In the genomic region with DNA sequence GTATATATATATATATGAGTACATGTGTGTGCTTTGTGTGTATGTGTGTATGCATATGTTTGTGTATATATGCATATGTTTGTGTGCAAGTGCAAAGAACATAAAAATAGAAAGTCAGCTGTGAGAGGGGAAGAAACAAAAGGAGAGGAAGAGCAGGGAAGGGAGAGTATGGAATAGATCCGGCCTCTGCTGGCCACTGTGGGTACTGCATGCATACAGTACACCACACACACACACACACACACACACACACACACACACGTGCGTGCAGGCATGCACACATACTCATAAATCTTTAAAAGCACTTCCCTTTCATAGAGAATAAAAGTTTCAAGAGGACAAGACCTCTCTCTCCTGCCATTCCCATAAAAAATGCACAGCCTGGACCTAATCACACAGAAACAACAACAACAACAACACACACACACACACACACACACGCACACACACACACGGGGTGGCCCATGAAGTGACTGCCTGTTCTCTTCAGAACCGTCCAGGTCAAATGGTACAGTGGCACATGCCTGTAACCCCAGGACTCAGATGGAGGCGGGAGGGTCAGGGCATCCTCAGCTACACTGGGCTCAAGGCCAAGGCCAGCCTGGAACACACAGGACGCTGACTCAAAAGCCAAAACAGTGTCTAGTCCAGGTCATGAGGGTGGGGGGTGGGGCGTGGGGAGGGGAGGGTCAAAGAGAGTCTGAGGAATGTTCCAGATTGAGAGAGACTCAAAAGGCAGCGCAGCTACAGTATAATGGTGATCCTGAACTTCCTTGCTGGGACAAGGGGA, we compare ENCODE assay signal across 19 mouse cellular contexts. TPM values are rescaled to one million over a fixed set of nuclear protein-coding genes. Genes with fewer than 3 reads are reported as not detected.
A peak's percentile ranks its signal among the peaks of the same experiment; 100 is the strongest.
DNase-seq lines count a peak whose midpoint lies in the region; ATAC-seq and TF ChIP-seq lines count a peak whose summit lies in the region.
"Had no signal": no experiment of that assay in that cellular context is flagged by ENCODE, and none has a peak within 500 bp of the region (broad histone marks: within the 10 kb centered on the region; RNA-seq: fewer than 3 reads in every experiment).

No protein-coding gene starts in this region.

- no peak overlapping the region for H3K4me2 ChIP-seq in hindbrain, postnatal 0 days (ENCODE audit: low read depth, low read length)
- H3K4me2 ChIP-seq in hindbrain, embryonic 13.5 days, result no peak overlapping the region
- H3K4me2 ChIP-seq in lung, postnatal 0 days (replicated peaks; ENCODE audit: low read depth, low read length), result no peak overlapping the region
- no peak overlapping the region for H3K4me2 ChIP-seq in kidney, embryonic 14.5 days (replicated peaks; ENCODE audit: low read depth, low read length)
- H3K4me2 ChIP-seq: intestine, embryonic 15.5 days; lung, embryonic 15.5 days had no signal

- TF ChIP-seq CTCF in hindbrain, postnatal 0 days (IDR thresholded peaks at IDR 0.05; ENCODE audit: low read depth), result peak; percentile 76
- TF ChIP-seq CTCF in lung, postnatal 0 days (IDR thresholded peaks at IDR 0.05), result peak; percentile 43
- TF ChIP-seq CTCF in cortical plate, adult 2 months (IDR thresholded peaks at IDR 0.05; ENCODE audit: extremely low read depth, insufficient read depth, low read length), result 0 out of 2 replicates have a peak, but pooled peaks have one; percentile 14

- no peak for DNase-seq in hindbrain, postnatal 0 days (ENCODE audit: low spot score)
- DNase-seq in lung, postnatal 0 days (ENCODE audit: low spot score), result no peak
- no peak for DNase-seq in lung, postnatal 25 days (ENCODE audit: low spot score)
- peak; percentile 75 for DNase-seq in brain, adult 2 months (ENCODE audit: low read depth, low spot score)
- no peak for DNase-seq in embryo, embryonic 11 days
- DNase-seq: adrenal gland, postnatal 25 days; heart, adult 18-20 months had no signal

- WGBS in hindbrain, postnatal 0 days, result 86% methylated on average over 10 of the region's 10 CpGs
- 90% methylated on average over 10 of the region's 10 CpGs for WGBS in hindbrain, embryonic 13.5 days
- WGBS in lung, postnatal 0 days, result 85% methylated on average over 10 of the region's 10 CpGs
- WGBS in kidney, embryonic 14.5 days, result 87% methylated on average over 10 of the region's 10 CpGs

- H3K36me3 ChIP-seq in hindbrain, postnatal 0 days (ENCODE audit: insufficient read depth, low read length), result no peaks in the 10 kb centered on the region
- H3K36me3 ChIP-seq in hindbrain, embryonic 13.5 days, result no peaks in the 10 kb centered on the region
- H3K36me3 ChIP-seq in lung, postnatal 0 days (ENCODE audit: insufficient read depth, low read length), result no peaks in the 10 kb centered on the region
- no peaks in the 10 kb centered on the region for H3K36me3 ChIP-seq in kidney, embryonic 14.5 days (ENCODE audit: control insufficient read depth, insufficient read depth, low read length)
- H3K36me3 ChIP-seq: intestine, embryonic 15.5 days; limb, embryonic 10.5 days; lung, embryonic 15.5 days had no signal

- no peak overlapping the region for H3K27ac ChIP-seq in hindbrain, postnatal 0 days
- H3K27ac ChIP-seq in hindbrain, embryonic 13.5 days, result no peak overlapping the region
- no peak overlapping the region for H3K27ac ChIP-seq in lung, postnatal 0 days (ENCODE audit: low read length)
- no peak overlapping the region for H3K27ac ChIP-seq in cortical plate, adult 2 months (ENCODE audit: insufficient read depth, low read length)
- no peak overlapping the region for H3K27ac ChIP-seq in kidney, embryonic 14.5 days (ENCODE audit: low read depth, low read length)
- H3K27ac ChIP-seq: intestine, embryonic 15.5 days; limb, embryonic 10.5 days; lung, embryonic 15.5 days had no signal

- TF ChIP-seq POLR2A in cortical plate, adult 2 months (IDR thresholded peaks at IDR 0.05; ENCODE audit: extremely low read depth, insufficient read depth, low read length), result no peak

- no peak overlapping the region for H3K4me3 ChIP-seq in hindbrain, postnatal 0 days (ENCODE audit: low read length)
- H3K4me3 ChIP-seq in hindbrain, embryonic 13.5 days, result no peak overlapping the region
- H3K4me3 ChIP-seq in lung, postnatal 0 days (ENCODE audit: low read depth, low read length), result no peak overlapping the region
- no peak overlapping the region for H3K4me3 ChIP-seq in cortical plate, adult 2 months (ENCODE audit: insufficient read depth, low read length)
- no peak overlapping the region for H3K4me3 ChIP-seq in kidney, embryonic 14.5 days (ENCODE audit: low read length)
- H3K4me3 ChIP-seq: erythroblast, embryonic 14.5 days; intestine, embryonic 15.5 days; limb, embryonic 10.5 days; lung, embryonic 15.5 days; myocyte had no signal

- peaks cover 7% of the 10 kb centered on the region; the same call in 1 of the 2 replicates for H3K4me1 ChIP-seq in hindbrain, postnatal 0 days (ENCODE audit: insufficient read depth, low read length)
- H3K4me1 ChIP-seq in hindbrain, embryonic 13.5 days (replicated peaks), result peaks cover 30% of the 10 kb centered on the region
- H3K4me1 ChIP-seq in lung, postnatal 0 days (ENCODE audit: insufficient read depth, low read depth, low read length), result no peaks in the 10 kb centered on the region
- no peaks in the 10 kb centered on the region; the same call in 1 of the 2 replicates for H3K4me1 ChIP-seq in cortical plate, adult 2 months (ENCODE audit: control insufficient read depth, insufficient read depth, low read length)
- H3K4me1 ChIP-seq in kidney, embryonic 14.5 days (ENCODE audit: control insufficient read depth, insufficient read depth, low read length), result no peaks in the 10 kb centered on the region
- H3K4me1 ChIP-seq: intestine, embryonic 15.5 days; lung, embryonic 15.5 days had no signal

- H3K9ac ChIP-seq in hindbrain, postnatal 0 days (replicated peaks; ENCODE audit: low read length), result no peak overlapping the region
- no peak overlapping the region for H3K9ac ChIP-seq in hindbrain, embryonic 13.5 days
- H3K9ac ChIP-seq in lung, postnatal 0 days (replicated peaks; ENCODE audit: low read depth), result no peak overlapping the region
- H3K9ac ChIP-seq in kidney, embryonic 14.5 days (ENCODE audit: low read depth, low read length), result no peak overlapping the region
- H3K9ac ChIP-seq: intestine, embryonic 15.5 days; lung, embryonic 15.5 days had no signal

- no peak for ATAC-seq in hindbrain, postnatal 0 days
- no peak for ATAC-seq in hindbrain, embryonic 13.5 days (ENCODE audit: low FRiP score)
- ATAC-seq in lung, postnatal 0 days, result no peak
- ATAC-seq in kidney, embryonic 14.5 days (ENCODE audit: low FRiP score, low TSS enrichment), result no peak
- ATAC-seq: intestine, embryonic 15.5 days had no signal

- TF ChIP-seq EP300 in lung, postnatal 0 days (IDR thresholded peaks at IDR 0.05), result no peak

- H3K9me3 ChIP-seq in hindbrain, postnatal 0 days (ENCODE audit: low read length), result no peaks in the 10 kb centered on the region
- H3K9me3 ChIP-seq in hindbrain, embryonic 13.5 days, result no peaks in the 10 kb centered on the region
- H3K9me3 ChIP-seq in lung, postnatal 0 days (ENCODE audit: low read length), result no peaks in the 10 kb centered on the region
- no peaks in the 10 kb centered on the region for H3K9me3 ChIP-seq in kidney, embryonic 14.5 days (ENCODE audit: control insufficient read depth, low read length)
- H3K9me3 ChIP-seq: intestine, embryonic 15.5 days; limb, embryonic 10.5 days; lung, embryonic 15.5 days had no signal

- H3K27me3 ChIP-seq in hindbrain, postnatal 0 days (ENCODE audit: insufficient read depth, low read length), result no peaks in the 10 kb centered on the region
- peaks cover 7% of the 10 kb centered on the region for H3K27me3 ChIP-seq in hindbrain, embryonic 13.5 days
- no peaks in the 10 kb centered on the region for H3K27me3 ChIP-seq in lung, postnatal 0 days (replicated peaks; ENCODE audit: insufficient read depth, low read length)
- no peaks in the 10 kb centered on the region for H3K27me3 ChIP-seq in kidney, embryonic 14.5 days (ENCODE audit: control insufficient read depth, insufficient read depth, low read length)
- H3K27me3 ChIP-seq: intestine, embryonic 15.5 days; lung, embryonic 15.5 days had no signal

RNA-seq across cellular contexts. Expression of gene 1700069L16Rik, which starts 2.2 kb away (rescaled TPM):
- total RNA-seq in hindbrain, postnatal 0 days (2014; rRNA removed), result not detected in 2 replicates
- not detected in 2 replicates for polyA plus RNA-seq in hindbrain, postnatal 0 days (2015; fragmentation: Nextera tagmentation; extraction: Ambion mirVana)
- polyA plus RNA-seq in hindbrain, embryonic 13.5 days (2015; fragmentation: Nextera tagmentation; extraction: Ambion mirVana), result not detected in 2 replicates
- not detected in 2 replicates for polyA plus RNA-seq in lung, postnatal 0 days (2015; fragmentation: Nextera tagmentation; extraction: Ambion mirVana)
- polyA plus RNA-seq in cortical plate, adult 2 months (2012; rRNA removed), result not detected in 2 replicates
- polyA plus RNA-seq in kidney, embryonic 14.5 days (2014; fragmentation: Nextera tagmentation; extraction: Ambion mirVana), result not detected in 2 replicates
- total RNA-seq: adrenal gland, postnatal 25 days; heart, adult 18-20 months; heart, postnatal 25 days had no signal
- polyA plus RNA-seq: erythroblast, embryonic 14.5 days; intestine, embryonic 15.5 days; limb, embryonic 10.5 days; lung, embryonic 15.5 days; myocyte; small intestine, adult 2 months; stomach, embryonic 16.5 days; urinary bladder, adult 2 months had no signal

RNA-seq across cellular contexts. Expression of gene Ficd, which starts 13.2 kb away (rescaled TPM):
- total RNA-seq in hindbrain, postnatal 0 days (2014; rRNA removed), result 11.7 and 12.0 TPM in 2 replicates
- 8.6 and 8.7 TPM in 2 replicates for polyA plus RNA-seq in hindbrain, postnatal 0 days (2015; fragmentation: Nextera tagmentation; extraction: Ambion mirVana)
- polyA plus RNA-seq in hindbrain, embryonic 13.5 days (2015; fragmentation: Nextera tagmentation; extraction: Ambion mirVana), result 8.0 and 8.2 TPM in 2 replicates
- 6.7 and 6.8 TPM in 2 replicates for polyA plus RNA-seq in lung, postnatal 0 days (2015; fragmentation: Nextera tagmentation; extraction: Ambion mirVana)
- polyA plus RNA-seq in cortical plate, adult 2 months (2012; rRNA removed), result 8.2 and 8.5 TPM in 2 replicates
- polyA plus RNA-seq in kidney, embryonic 14.5 days (2014; fragmentation: Nextera tagmentation; extraction: Ambion mirVana), result 2.2 and 4.3 TPM in 2 replicates

RNA-seq across cellular contexts. Expression of gene Sart3, which starts 49.9 kb away (rescaled TPM):
- total RNA-seq in hindbrain, postnatal 0 days (2014; rRNA removed), result 34.7 and 45.6 TPM in 2 replicates
- polyA plus RNA-seq in hindbrain, postnatal 0 days (2015; fragmentation: Nextera tagmentation; extraction: Ambion mirVana), result 24.8 and 26.4 TPM in 2 replicates
- polyA plus RNA-seq in hindbrain, embryonic 13.5 days (2015; fragmentation: Nextera tagmentation; extraction: Ambion mirVana), result 44.0 and 46.0 TPM in 2 replicates
- 12.8 and 16.9 TPM in 2 replicates for polyA plus RNA-seq in lung, postnatal 0 days (2015; fragmentation: Nextera tagmentation; extraction: Ambion mirVana)
- 33.2 and 39.0 TPM in 2 replicates for polyA plus RNA-seq in cortical plate, adult 2 months (2012; rRNA removed)
- 30.0 and 53.0 TPM in 2 replicates for polyA plus RNA-seq in kidney, embryonic 14.5 days (2014; fragmentation: Nextera tagmentation; extraction: Ambion mirVana)

RNA-seq across cellular contexts. Expression of gene Iscu, which starts 50.1 kb away (rescaled TPM):
- total RNA-seq in hindbrain, postnatal 0 days (2014; rRNA removed), result 53.5 and 77.9 TPM in 2 replicates
- polyA plus RNA-seq in hindbrain, postnatal 0 days (2015; fragmentation: Nextera tagmentation; extraction: Ambion mirVana), result 111 and 122 TPM in 2 replicates
- polyA plus RNA-seq in hindbrain, embryonic 13.5 days (2015; fragmentation: Nextera tagmentation; extraction: Ambion mirVana), result 91.5 and 93.4 TPM in 2 replicates
- 197 and 225 TPM in 2 replicates for polyA plus RNA-seq in lung, postnatal 0 days (2015; fragmentation: Nextera tagmentation; extraction: Ambion mirVana)
- 190 and 196 TPM in 2 replicates for polyA plus RNA-seq in cortical plate, adult 2 months (2012; rRNA removed)
- polyA plus RNA-seq in kidney, embryonic 14.5 days (2014; fragmentation: Nextera tagmentation; extraction: Ambion mirVana), result 106 and 129 TPM in 2 replicates

Comparison
In these comparisons a context has a peak if more than half of its experiments do, and no peak if none do; other contexts are left out.
1. CTCF ChIP-seq: peak in every context shown above with its lines; median percentile 76 in hindbrain, postnatal 0 days; 43 in lung, postnatal 0 days; 14 in cortical plate, adult 2 months.